Mouse (Mus musculus) thymus, adult 2 months (tissue): ENCODE measurements around the gene 1110065P20Rik. TPM values are rescaled to one million over a fixed set of nuclear protein-coding genes. Genes with fewer than 3 reads are reported as not detected.
A peak's percentile ranks its signal among the peaks of the same experiment; 100 is the strongest.

ENCODE experiments used
- DNase-seq: peaks from one replicate; pipeline ENCODE4 v3.0.0; 2021
- H3K27ac ChIP-seq: fragments of 200-500 bp; 2 replicates; pipeline ENCODE4 v1.5.1; 2012; ENCODE audit warnings: low read length, control low read depth; ENCODE audit not compliant: control insufficient read depth, insufficient read depth
- H3K27me3 ChIP-seq: fragments of 200-500 bp; 2 replicates; pipeline ENCODE4 v1.6.1; 2012; ENCODE audit warnings: mild to moderate bottlenecking, low read length, moderate library complexity, mixed read lengths; ENCODE audit not compliant: control insufficient read depth, insufficient read depth
- H3K36me3 ChIP-seq: fragments of 200-500 bp; 2 replicates; pipeline ENCODE4 v1.6.1; 2012; ENCODE audit warnings: mild to moderate bottlenecking, low read length, moderate library complexity; ENCODE audit not compliant: control insufficient read depth, insufficient read depth
- H3K4me1 ChIP-seq: fragments of 200-500 bp; replicated peaks from 2 replicates; pipeline ENCODE4 v1.6.1; 2012; ENCODE audit warnings: low read length; ENCODE audit not compliant: control insufficient read depth, insufficient read depth
- H3K4me3 ChIP-seq: fragments of 200-500 bp; 2 replicates; pipeline ENCODE4 v1.5.1; 2012; ENCODE audit warnings: mild to moderate bottlenecking, low read length, control low read depth, moderate library complexity; ENCODE audit not compliant: control insufficient read depth, insufficient read depth
- CTCF ChIP-seq: fragments of 200-500 bp; IDR thresholded peaks from 2 replicates; pipeline ENCODE4 v1.5.1; 2012; ENCODE audit warnings: mild to moderate bottlenecking, control low read depth, low read length, moderate library complexity, borderline replicate concordance; ENCODE audit not compliant: control insufficient read depth, poor library complexity, insufficient read depth; ENCODE audit errors: extremely low read depth
- POLR2A ChIP-seq: fragments of 200-500 bp; IDR thresholded peaks from 2 replicates; pipeline ENCODE4 v1.6.1; 2012; ENCODE audit warnings: mild to moderate bottlenecking, low read length, control low read depth, moderate library complexity; ENCODE audit not compliant: control insufficient read depth, poor library complexity, insufficient read depth; ENCODE audit errors: extremely low read depth
- WGBS: fragments of 180-500 bp; shearing (Covaris S2); methylation state at CpG from one replicate; pipeline ENCODE4 v1.1.7; 2018; 5-methylcytosine and 5-hydroxymethylcytosine counted together
- polyA plus RNA-seq: library from polyadenylated mRNA; depleted of rRNA; stranded (reverse); fragments of >200 nt; gene quantifications from 2 replicates; pipeline ENCODE4 v1.2.3, GENCODE M21; 2012; rRNA removed

1110065P20Rik gene
- polyA plus RNA-seq, 1 experiment = 28.0 TPM

GRCm38 (mm10) chr4:124809136-124809883, 41.7 kb downstream of the 1110065P20Rik start:
- peaks cover 14% of the 10 kb centered on the region; the same call in 1 of the 2 replicates for H3K36me3 ChIP-seq
- 91% methylated on average over 9 of the region's 9 CpGs for WGBS
- H3K4me1 ChIP-seq = no peaks in the 10 kb centered on the region
- H3K27me3 ChIP-seq = no peaks in the 10 kb centered on the region
- no peak for DNase-seq
- no peak overlapping the region for H3K27ac ChIP-seq
- H3K4me3 ChIP-seq = no peak overlapping the region
- TF ChIP-seq POLR2A = no peak
- TF ChIP-seq CTCF = no peak

GRCm38 (mm10) chr4:124808511-124808910, 42.5 kb downstream of the 1110065P20Rik start:
- TF ChIP-seq POLR2A (no peak), CTCF (no peak)
- Histone ChIP-seq H3K27me3 (no peaks in the 10 kb centered on the region), H3K27ac (no peak overlapping the region), H3K4me1 (peaks cover 1% of the 10 kb centered on the region; the same call in 1 of the 2 replicates), H3K36me3 (peaks cover 14% of the 10 kb centered on the region; the same call in 1 of the 2 replicates), H3K4me3 (no peak overlapping the region)
- WGBS = 92% methylated on average over 5 of the region's 5 CpGs
- DNase-seq = no peak

- no peak for TF ChIP-seq POLR2A
- no peak for TF ChIP-seq CTCF
- peaks cover 14% of the 10 kb centered on the region; the same call in 1 of the 2 replicates for H3K36me3 ChIP-seq
- H3K4me3 ChIP-seq = no peak overlapping the region
- no peak overlapping the region for H3K27ac ChIP-seq
- 64% methylated on average over 6 of the region's 6 CpGs for WGBS
- DNase-seq = no peak
- H3K27me3 ChIP-seq = no peaks in the 10 kb centered on the region
- H3K4me1 ChIP-seq = peaks cover 7% of the 10 kb centered on the region
Measured at GRCm38 (mm10) chr4:124803406-124803805, 47.6 kb downstream of the 1110065P20Rik start.

GRCm38 (mm10) chr4:124802309-124803260, 48.4 kb downstream of the 1110065P20Rik start:
- no peaks in the 10 kb centered on the region for H3K27me3 ChIP-seq
- WGBS = under 1% methylated on average over 52 of the region's 53 CpGs
- peak; percentile 97 for DNase-seq
- peak overlapping the region; percentile 58 for H3K4me3 ChIP-seq
- peaks cover 18% of the 10 kb centered on the region for H3K36me3 ChIP-seq
- peaks cover 7% of the 10 kb centered on the region for H3K4me1 ChIP-seq
- peak overlapping the region; percentile 60 for H3K27ac ChIP-seq
- peak; percentile 82 for TF ChIP-seq POLR2A
- no peak for TF ChIP-seq CTCF

GRCm38 (mm10) chr4:124801552-124802308, 49.3 kb downstream of the 1110065P20Rik start, which contains the start of gene Mtf1:
Mtf1 (plus strand) TSS chr4:124802104.
- Histone ChIP-seq H3K27me3 (no peaks in the 10 kb centered on the region), H3K4me1 (peaks cover 7% of the 10 kb centered on the region), H3K4me3 (peak within 1 kb of the TSS; percentile 58), H3K36me3 (peaks cover 18% of the 10 kb centered on the region), H3K27ac (peak within 1 kb of the TSS; percentile 60)
- 5% methylated on average over 21 of the region's 21 CpGs for WGBS
- peak; percentile 86 for DNase-seq
- no peak for TF ChIP-seq POLR2A
- peak; percentile 88 for TF ChIP-seq CTCF

Other genes starting within 250 kb of the 1110065P20Rik start
- gene 3100002H09Rik, start 240.4 kb downstream of the 1110065P20Rik start, polyA plus RNA-seq = not detected in 2 replicates
- gene Pou3f1, start 194.4 kb downstream of the 1110065P20Rik start, polyA plus RNA-seq = 0.38 and 0.46 TPM in 2 replicates
- gene Utp11, start 157.6 kb downstream of the 1110065P20Rik start, polyA plus RNA-seq = 6.0 and 6.3 TPM in 2 replicates
- gene Fhl3, start 150.5 kb downstream of the 1110065P20Rik start, polyA plus RNA-seq = 36.1 and 59.4 TPM in 2 replicates
- gene Sf3a3, start 136.4 kb downstream of the 1110065P20Rik start, polyA plus RNA-seq = 23.2 and 25.3 TPM in 2 replicates
- gene Inpp5b, start 109.3 kb downstream of the 1110065P20Rik start, polyA plus RNA-seq = 81.3 and 101 TPM in 2 replicates
- gene Mtf1, start 49.1 kb downstream of the 1110065P20Rik start, polyA plus RNA-seq = 9.9 and 10.4 TPM in 2 replicates
- gene Yrdc, start 517 bp downstream of the 1110065P20Rik start, polyA plus RNA-seq = 63.0 and 70.4 TPM in 2 replicates
- gene Maneal, start 11.0 kb upstream of the 1110065P20Rik start, polyA plus RNA-seq = 1.1 and 1.4 TPM in 2 replicates
- gene Epha10, start 29.7 kb upstream of the 1110065P20Rik start, polyA plus RNA-seq = 0.06 and 0.07 TPM in 2 replicates
- gene 9930104L06Rik, start 85.9 kb upstream of the 1110065P20Rik start, polyA plus RNA-seq = 18.3 and 21.6 TPM in 2 replicates
- 79.4 and 102 TPM in 2 replicates for gene Cdca8, start 88.1 kb upstream of the 1110065P20Rik start, polyA plus RNA-seq
- gene Rspo1, start 135.2 kb upstream of the 1110065P20Rik start, polyA plus RNA-seq = 2.2 and 2.3 TPM in 2 replicates
- gene Gnl2, start 165.4 kb upstream of the 1110065P20Rik start, polyA plus RNA-seq = 17.9 and 18.3 TPM in 2 replicates
- gene Dnali1, start 214.5 kb upstream of the 1110065P20Rik start, polyA plus RNA-seq = 0.22 and 0.57 TPM in 2 replicates
- gene Snip1, start 215.5 kb upstream of the 1110065P20Rik start, polyA plus RNA-seq = 20.5 and 22.5 TPM in 2 replicates
- gene Meaf6, start 233.9 kb upstream of the 1110065P20Rik start, polyA plus RNA-seq = 26.4 and 30.7 TPM in 2 replicates